Mouse (Mus musculus): Measurements from ENCODE around the gene Chst5. TPM values are rescaled to one million over a fixed set of nuclear protein-coding genes. Genes with fewer than 3 reads are reported as not detected.

The Chst5 gene
- not detected in 2 replicates for polyA plus RNA-seq (2012; rRNA removed; ENCODE audit: low replicate concordance)

GRCm38 (mm10) chr8:111909621-111910450 lies at the start of gene Chst5:
Gene Chst5, minus strand, starts transcription at chr8:111910447.

GRCm38 (mm10) chr8:111940171-111941100 lies 30.2 kb upstream of the Chst5 start, which contains the start of gene Gabarapl2:
Gene Gabarapl2, plus strand, starts transcription at chr8:111940703.

GRCm38 (mm10) chr8:111933348-111934076 lies 23.3 kb upstream of the Chst5 start, which contains the start of gene Tmem231:
Gene Tmem231, minus strand, starts transcription at chr8:111933881.

GRCm38 (mm10) chr8:111876355-111876948 lies 33.8 kb downstream of the Chst5 start, which contains the start of gene Tmem170:
Gene Tmem170, minus strand, starts transcription at chr8:111876750.

GRCm38 (mm10) chr8:111853861-111854501 lies 56.3 kb downstream of the Chst5 start, which contains the start of gene Cfdp1:
Gene Cfdp1, minus strand, starts transcription at chr8:111854291.

Other genes starting within 250 kb of the Chst5 start
- gene Ctrb1, start 219.4 kb downstream of the Chst5 start, polyA plus RNA-seq (2012; rRNA removed; ENCODE audit: low replicate concordance): 1.9 and 2.5 TPM in 2 replicates
- 55.0 and 62.7 TPM in 2 replicates for gene Bcar1, start 166.6 kb downstream of the Chst5 start, polyA plus RNA-seq (2012; rRNA removed; ENCODE audit: low replicate concordance)
- gene Cfdp1, start 56.2 kb downstream of the Chst5 start, polyA plus RNA-seq (2012; rRNA removed; ENCODE audit: low replicate concordance): 6.5 and 9.2 TPM in 2 replicates
- gene Tmem170, start 33.7 kb downstream of the Chst5 start, polyA plus RNA-seq (2012; rRNA removed; ENCODE audit: low replicate concordance): 3.0 and 3.4 TPM in 2 replicates
- 3.5 and 11.0 TPM in 2 replicates for gene Tmem231, start 23.4 kb upstream of the Chst5 start, polyA plus RNA-seq (2012; rRNA removed; ENCODE audit: low replicate concordance)
- 39.9 and 60.1 TPM in 2 replicates for gene Gabarapl2, start 30.3 kb upstream of the Chst5 start, polyA plus RNA-seq (2012; rRNA removed; ENCODE audit: low replicate concordance)
- gene Adat1, start 81.9 kb upstream of the Chst5 start, polyA plus RNA-seq (2012; rRNA removed; ENCODE audit: low replicate concordance): 3.2 and 5.6 TPM in 2 replicates
- 55.9 and 88.7 TPM in 2 replicates for gene Kars, start 100.9 kb upstream of the Chst5 start, polyA plus RNA-seq (2012; rRNA removed; ENCODE audit: low replicate concordance)
- gene Terf2ip, start 101.0 kb upstream of the Chst5 start, polyA plus RNA-seq (2012; rRNA removed; ENCODE audit: low replicate concordance): 6.3 and 10.8 TPM in 2 replicates
- gene Gm6793, start 104.6 kb upstream of the Chst5 start, polyA plus RNA-seq (2012; rRNA removed; ENCODE audit: low replicate concordance): not detected in 2 replicates